Mouse (Mus musculus) spleen, postnatal 4 days (tissue): ENCODE measurements around the gene Otop1.

Experiments
- DNase-seq, 2 experiments: peaks; one replicate each; pipeline ENCODE4 v3.0.0; 2022; ENCODE audit warnings: low spot score in 2 of 2

Gene Otop1

GRCm38 (mm10) chr5:38275771-38276170, at the start of gene Otop1:
Gene Otop1 (plus strand): TSS chr5:38275972.
- no peak for DNase-seq

GRCm38 (mm10) chr5:38235422-38235821, 40.4 kb upstream of the Otop1 start:
- DNase-seq: peak; percentile 46 to 80

GRCm38 (mm10) chr5:38236627-38237026, 39.1 kb upstream of the Otop1 start:
- DNase-seq: peak in 1 of 2 experiments; percentile 52

GRCm38 (mm10) chr5:38240727-38241472, 34.9 kb upstream of the Otop1 start:
- no peak for DNase-seq

- DNase-seq: no peak
Measured at GRCm38 (mm10) chr5:38241473-38241834, 34.3 kb upstream of the Otop1 start.

- peak in 1 of 2 experiments; percentile 8 for DNase-seq
Measured at GRCm38 (mm10) chr5:38241966-38242365, 33.8 kb upstream of the Otop1 start.

GRCm38 (mm10) chr5:38255195-38255594, 20.6 kb upstream of the Otop1 start:
- no peak for DNase-seq

GRCm38 (mm10) chr5:38255644-38256043, 20.1 kb upstream of the Otop1 start:
- DNase-seq: no peak

- DNase-seq: peak in 1 of 2 experiments; percentile 15
Measured at GRCm38 (mm10) chr5:38256551-38256950, 19.2 kb upstream of the Otop1 start.

- DNase-seq: peak in 1 of 2 experiments; percentile 5
Measured at GRCm38 (mm10) chr5:38258034-38258772, 17.6 kb upstream of the Otop1 start.

- peak in 1 of 2 experiments; percentile 52 for DNase-seq
Measured at GRCm38 (mm10) chr5:38258773-38259146, 17.0 kb upstream of the Otop1 start.

GRCm38 (mm10) chr5:38259455-38260106, 16.2 kb upstream of the Otop1 start:
- peak in 1 of 2 experiments; percentile 26 for DNase-seq

- peak; percentile 53 to 83 for DNase-seq
Measured at GRCm38 (mm10) chr5:38260107-38260682, 15.6 kb upstream of the Otop1 start, which contains the start of gene Tmem128. Gene Tmem128 (plus strand): TSS chr5:38260185.

GRCm38 (mm10) chr5:38270942-38271341, 4.8 kb upstream of the Otop1 start:
- peak in 1 of 2 experiments; percentile 32 for DNase-seq

GRCm38 (mm10) chr5:38273831-38274230, 1.9 kb upstream of the Otop1 start:
- DNase-seq: peak in 1 of 2 experiments; percentile 6

GRCm38 (mm10) chr5:38276451-38276850, 679 bp downstream of the Otop1 start:
- no peak for DNase-seq

- no peak for DNase-seq
Measured at GRCm38 (mm10) chr5:38277098-38277866, 1.5 kb downstream of the Otop1 start.

GRCm38 (mm10) chr5:38277936-38278600, 2.3 kb downstream of the Otop1 start:
- no peak for DNase-seq

- no peak for DNase-seq
Measured at GRCm38 (mm10) chr5:38280075-38280474, 4.3 kb downstream of the Otop1 start.

- DNase-seq: no peak
Measured at GRCm38 (mm10) chr5:38285724-38286123, 10.0 kb downstream of the Otop1 start.

GRCm38 (mm10) chr5:38288476-38288875, 12.7 kb downstream of the Otop1 start:
- DNase-seq: no peak
